Mouse (Mus musculus): Measurements from ENCODE around the gene Edc3. TPM values are rescaled to one million over a fixed set of nuclear protein-coding genes. Genes with fewer than 3 reads are reported as not detected.
A peak's percentile ranks its signal among the peaks of the same experiment; 100 is the strongest.

The Edc3 gene
- 13.8 and 16.2 TPM in 2 replicates for polyA plus RNA-seq (2015; fragmentation: Nextera tagmentation; extraction: Ambion mirVana)

DNA sequence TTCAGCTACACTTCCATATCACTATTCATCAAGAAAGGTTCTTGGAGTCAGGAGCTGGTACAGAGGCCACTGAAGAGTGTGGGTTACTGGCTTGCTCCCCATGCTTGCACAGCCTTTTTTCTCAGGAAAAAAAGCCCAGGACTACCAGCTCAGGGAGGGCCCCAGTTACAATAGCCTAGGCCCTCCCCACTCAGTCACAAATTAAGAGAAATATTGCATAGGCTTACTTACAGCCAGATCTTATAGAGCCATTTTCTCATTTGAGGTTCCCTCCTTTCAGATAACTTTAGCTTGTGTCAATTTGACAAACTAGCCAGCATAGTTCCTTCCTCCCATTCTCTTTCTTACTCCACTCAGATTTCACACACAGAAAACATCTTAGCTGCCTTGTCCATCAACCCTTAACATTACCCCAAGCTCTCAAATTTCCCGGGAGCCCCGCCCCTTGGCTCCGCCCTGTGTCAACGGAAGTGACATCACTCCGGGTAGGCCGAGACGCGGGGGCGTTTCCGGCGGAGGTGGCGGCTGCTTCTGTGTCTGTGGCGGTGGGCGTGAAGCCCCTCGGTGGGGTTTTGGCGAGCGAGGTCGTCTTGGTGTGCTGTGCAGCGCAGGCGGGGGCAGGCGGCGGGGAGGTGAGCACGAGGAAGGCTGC, at the start of gene Edc3:
Gene Edc3 (plus strand): TSS at position 473 of the 652 bp plus-strand sequence.
- H3K36me3 ChIP-seq (replicated peaks): peaks cover 14% of the 10 kb centered on the region
- H3K4me1 ChIP-seq (replicated peaks): peaks cover 24% of the 10 kb centered on the region
- H3K27me3 ChIP-seq: no peaks in the 10 kb centered on the region
- peak within 1 kb of the TSS; percentile 82 for H3K4me3 ChIP-seq (replicated peaks)
- H3K27ac ChIP-seq (replicated peaks): peak within 1 kb of the TSS; percentile 80
- H3K9me3 ChIP-seq (replicated peaks): 0 out of 2 replicates have a peak, but pooled peaks cover 5% of the 10 kb centered on the region
- peak; percentile 81 for ATAC-seq (ENCODE audit: insufficient read depth)
- H3K4me2 ChIP-seq: peak within 1 kb of the TSS; percentile 81
- H3K9ac ChIP-seq: peak within 1 kb of the TSS; percentile 79
- WGBS (ENCODE audit: insufficient replicate concordance): under 1% methylated on average over 23 of the region's 23 CpGs

GRCm38 (mm10) chr9:57658970-57659369, 49.4 kb upstream of the Edc3 start:
- H3K27me3 ChIP-seq: no peaks in the 10 kb centered on the region
- no peaks in the 10 kb centered on the region for H3K9me3 ChIP-seq (replicated peaks)
- WGBS (ENCODE audit: insufficient replicate concordance): 67% methylated on average over 4 of the region's 4 CpGs
- H3K4me3 ChIP-seq (replicated peaks): no peak overlapping the region
- ATAC-seq (ENCODE audit: insufficient read depth): no peak
- H3K27ac ChIP-seq (replicated peaks): no peak overlapping the region
- H3K9ac ChIP-seq: no peak overlapping the region
- no peaks in the 10 kb centered on the region for H3K36me3 ChIP-seq (replicated peaks)
- peaks cover 29% of the 10 kb centered on the region for H3K4me1 ChIP-seq (replicated peaks)
- no peak overlapping the region for H3K4me2 ChIP-seq

GRCm38 (mm10) chr9:57659774-57660173, 48.6 kb upstream of the Edc3 start:
- no peaks in the 10 kb centered on the region for H3K27me3 ChIP-seq
- H3K9ac ChIP-seq: no peak overlapping the region
- 21% methylated on average over 4 of the region's 4 CpGs for WGBS (ENCODE audit: insufficient replicate concordance)
- H3K4me3 ChIP-seq (replicated peaks): no peak overlapping the region
- H3K36me3 ChIP-seq (replicated peaks): no peaks in the 10 kb centered on the region
- H3K27ac ChIP-seq (replicated peaks): peak overlapping the region; percentile 68
- peak; percentile 50 for ATAC-seq (ENCODE audit: insufficient read depth)
- peaks cover 29% of the 10 kb centered on the region for H3K4me1 ChIP-seq (replicated peaks)
- no peaks in the 10 kb centered on the region for H3K9me3 ChIP-seq (replicated peaks)
- H3K4me2 ChIP-seq: no peak overlapping the region

- 24% methylated on average over 6 of the region's 6 CpGs for WGBS (ENCODE audit: insufficient replicate concordance)
- H3K4me2 ChIP-seq: peak overlapping the region; percentile 46
Measured at GRCm38 (mm10) chr9:57660501-57660900, 47.8 kb upstream of the Edc3 start.

GRCm38 (mm10) chr9:57661552-57661951, 46.8 kb upstream of the Edc3 start:
- 39% methylated on average over 3 of the region's 3 CpGs for WGBS (ENCODE audit: insufficient replicate concordance)
- 0 out of 2 replicates have a peak overlapping the region, but pooled peaks have one; percentile 68 for H3K27ac ChIP-seq (replicated peaks)
- ATAC-seq (ENCODE audit: insufficient read depth): no peak

More at GRCm38 (mm10) chr9:57660501-57660900, 47.8 kb upstream of the Edc3 start:
- H3K36me3 ChIP-seq (replicated peaks): no peaks in the 10 kb centered on the region
- ATAC-seq (ENCODE audit: insufficient read depth): peak; percentile 73
- H3K27ac ChIP-seq (replicated peaks): peak overlapping the region; percentile 68
- no peak overlapping the region for H3K4me3 ChIP-seq (replicated peaks)
- peak overlapping the region; percentile 21; the same call in 1 of the 2 replicates for H3K9ac ChIP-seq
- H3K4me1 ChIP-seq (replicated peaks): peaks cover 29% of the 10 kb centered on the region
- H3K9me3 ChIP-seq (replicated peaks): no peaks in the 10 kb centered on the region
- H3K27me3 ChIP-seq: no peaks in the 10 kb centered on the region

DNA sequence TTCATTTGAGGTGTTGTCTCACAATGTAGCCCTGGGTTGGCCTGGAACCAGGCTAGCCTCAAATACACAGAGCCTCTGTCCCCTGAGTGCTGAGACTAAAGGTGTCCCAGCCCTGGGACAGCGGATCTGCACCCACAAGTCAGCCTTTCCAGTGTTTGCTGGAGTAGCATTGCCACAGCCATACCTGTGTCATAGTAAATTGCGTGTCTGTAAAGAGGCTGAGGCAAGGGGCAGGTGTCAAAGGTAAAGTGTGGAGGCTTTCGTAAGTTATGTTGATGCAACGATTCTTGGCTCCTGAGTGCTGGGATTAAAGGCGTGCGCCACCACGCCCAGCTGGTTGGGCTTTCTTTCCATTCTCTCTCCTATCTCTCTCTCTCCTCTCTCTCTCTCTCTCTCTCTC, 43.7 kb upstream of the Edc3 start:
- Histone ChIP-seq H3K4me1 (replicated peaks) (peaks cover 30% of the 10 kb centered on the region), H3K9me3 (replicated peaks) (no peaks in the 10 kb centered on the region), H3K4me2 (no peak overlapping the region), H3K27ac (replicated peaks) (peak overlapping the region; percentile 38; the same call in 1 of the 2 replicates), H3K9ac (no peak overlapping the region), H3K4me3 (replicated peaks) (no peak overlapping the region), H3K27me3 (peaks cover 3% of the 10 kb centered on the region; the same call in 1 of the 2 replicates), H3K36me3 (replicated peaks) (no peaks in the 10 kb centered on the region)
- WGBS (ENCODE audit: insufficient replicate concordance): 56% methylated on average over 7 of the region's 7 CpGs
- no peak for ATAC-seq (ENCODE audit: insufficient read depth)

More at GRCm38 (mm10) chr9:57661552-57661951, 46.8 kb upstream of the Edc3 start:
- Histone ChIP-seq H3K4me3 (replicated peaks) (no peak overlapping the region), H3K9me3 (replicated peaks) (no peaks in the 10 kb centered on the region), H3K27me3 (no peaks in the 10 kb centered on the region), H3K9ac (no peak overlapping the region), H3K4me1 (replicated peaks) (peaks cover 22% of the 10 kb centered on the region), H3K36me3 (replicated peaks) (no peaks in the 10 kb centered on the region), H3K4me2 (no peak overlapping the region)

DNA sequence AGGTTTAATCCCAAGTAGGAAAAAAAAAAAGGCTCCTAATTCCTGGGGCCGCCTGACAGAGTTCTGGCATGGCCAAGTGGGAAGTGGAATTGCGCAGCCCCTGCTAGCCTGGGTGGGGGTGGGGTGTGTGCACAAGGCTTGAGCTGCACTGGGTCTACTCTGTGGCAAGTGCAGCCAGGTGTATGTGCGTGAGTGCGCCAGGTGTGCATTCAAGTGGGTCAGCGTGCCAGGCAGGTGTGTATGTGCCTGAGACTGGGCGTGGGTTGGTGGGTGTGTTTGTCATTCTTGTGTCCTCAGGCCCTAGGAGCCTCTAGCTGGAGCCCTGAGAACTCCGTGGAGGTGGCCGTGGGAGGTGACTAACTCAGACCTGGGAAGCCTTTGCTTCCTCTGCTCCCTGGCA, 41.8 kb upstream of the Edc3 start:
- Histone ChIP-seq H3K4me3 (replicated peaks) (no peak overlapping the region), H3K9ac (no peak overlapping the region), H3K27me3 (peaks cover 3% of the 10 kb centered on the region; the same call in 1 of the 2 replicates), H3K27ac (replicated peaks) (no peak overlapping the region), H3K4me1 (replicated peaks) (peaks cover 12% of the 10 kb centered on the region), H3K4me2 (no peak overlapping the region), H3K9me3 (replicated peaks) (no peaks in the 10 kb centered on the region), H3K36me3 (replicated peaks) (no peaks in the 10 kb centered on the region)
- ATAC-seq (ENCODE audit: insufficient read depth): no peak
- 67% methylated on average over 8 of the region's 8 CpGs for WGBS (ENCODE audit: insufficient replicate concordance)

- ATAC-seq (ENCODE audit: insufficient read depth): no peak
- 33% methylated on average over 3 of the region's 3 CpGs for WGBS (ENCODE audit: insufficient replicate concordance)
- Histone ChIP-seq H3K4me3 (replicated peaks) (no peak overlapping the region), H3K9me3 (replicated peaks) (no peaks in the 10 kb centered on the region), H3K27me3 (peaks cover 3% of the 10 kb centered on the region; the same call in 1 of the 2 replicates), H3K27ac (replicated peaks) (no peak overlapping the region), H3K4me2 (no peak overlapping the region), H3K9ac (no peak overlapping the region), H3K36me3 (replicated peaks) (no peaks in the 10 kb centered on the region), H3K4me1 (replicated peaks) (peaks cover 8% of the 10 kb centered on the region)
Measured at GRCm38 (mm10) chr9:57667136-57667535, 41.2 kb upstream of the Edc3 start.

- H3K9ac ChIP-seq: no peak overlapping the region
- 47% methylated on average over 11 of the region's 11 CpGs for WGBS (ENCODE audit: insufficient replicate concordance)
- no peak overlapping the region for H3K4me3 ChIP-seq (replicated peaks)
- H3K4me1 ChIP-seq (replicated peaks): peaks cover 8% of the 10 kb centered on the region
- no peaks in the 10 kb centered on the region for H3K9me3 ChIP-seq (replicated peaks)
- peaks cover 3% of the 10 kb centered on the region; the same call in 1 of the 2 replicates for H3K27me3 ChIP-seq
- ATAC-seq (ENCODE audit: insufficient read depth): no peak
- H3K36me3 ChIP-seq (replicated peaks): no peaks in the 10 kb centered on the region
- H3K27ac ChIP-seq (replicated peaks): no peak overlapping the region
- no peak overlapping the region for H3K4me2 ChIP-seq
Measured at GRCm38 (mm10) chr9:57667817-57668216, 40.5 kb upstream of the Edc3 start.

GRCm38 (mm10) chr9:57668277-57668676, 40.1 kb upstream of the Edc3 start:
- 37% methylated on average over 1 of the region's 1 CpGs for whole genome bisulfite sequencing (ENCODE audit: insufficient replicate concordance)
- ATAC-seq (ENCODE audit: insufficient read depth): no peak

GRCm38 (mm10) chr9:57669566-57669965, 38.8 kb upstream of the Edc3 start:
- peaks cover 3% of the 10 kb centered on the region; the same call in 1 of the 2 replicates for H3K27me3 ChIP-seq
- H3K27ac ChIP-seq (replicated peaks): 0 out of 2 replicates have a peak overlapping the region, but pooled peaks have one; percentile 14
- no peak overlapping the region for H3K9ac ChIP-seq
- H3K36me3 ChIP-seq (replicated peaks): no peaks in the 10 kb centered on the region
- no peak overlapping the region for H3K4me2 ChIP-seq
- peaks cover 8% of the 10 kb centered on the region for H3K4me1 ChIP-seq (replicated peaks)
- peak; percentile 62 for ATAC-seq (ENCODE audit: insufficient read depth)
- H3K9me3 ChIP-seq (replicated peaks): no peaks in the 10 kb centered on the region
- WGBS (ENCODE audit: insufficient replicate concordance): 55% methylated on average over 3 of the region's 3 CpGs
- no peak overlapping the region for H3K4me3 ChIP-seq (replicated peaks)

More at GRCm38 (mm10) chr9:57668277-57668676, 40.1 kb upstream of the Edc3 start:
- H3K4me2 ChIP-seq: no peak overlapping the region
- peaks cover 3% of the 10 kb centered on the region; the same call in 1 of the 2 replicates for H3K27me3 ChIP-seq
- H3K9ac ChIP-seq: no peak overlapping the region
- peaks cover 8% of the 10 kb centered on the region for H3K4me1 ChIP-seq (replicated peaks)
- no peaks in the 10 kb centered on the region for H3K9me3 ChIP-seq (replicated peaks)
- no peak overlapping the region for H3K4me3 ChIP-seq (replicated peaks)
- no peak overlapping the region for H3K27ac ChIP-seq (replicated peaks)
- H3K36me3 ChIP-seq (replicated peaks): no peaks in the 10 kb centered on the region
